Mouse (Mus musculus): ENCODE measurements around the gene 2610028H24Rik.

GRCm38 (mm10) chr10:76496366-76496765 lies 47.5 kb downstream of the 2610028H24Rik start:
- TF ChIP-seq CTCF (conservative IDR thresholded peaks at IDR 0.05 in 1 of 2, IDR thresholded peaks at IDR 0.05 in 1 of 2; ENCODE audit: low read depth in 2 of 2, low read length in 2 of 2) (no peak), E2F4 (IDR thresholded peaks at IDR 0.05; ENCODE audit: insufficient replicate concordance, low read depth, low read length) (no peak), MAFK (IDR thresholded peaks at IDR 0.05; ENCODE audit: insufficient replicate concordance, low read length) (no peak), GABPA (IDR thresholded peaks at IDR 0.05; ENCODE audit: insufficient replicate concordance, low read depth, low read length) (no peak), POLR2A (IDR thresholded peaks at IDR 0.05; ENCODE audit: low read depth, low read length) (no peak), JUN (IDR thresholded peaks at IDR 0.05; ENCODE audit: insufficient read depth, low read depth, low read length) (no peak), KAT2A (IDR thresholded peaks at IDR 0.05; ENCODE audit: insufficient replicate concordance, low read length) (no peak), MAZ (IDR thresholded peaks at IDR 0.05; ENCODE audit: low read depth, low read length) (no peak), TBP (conservative IDR thresholded peaks at IDR 0.05; ENCODE audit: low read depth, low read length) (no peak), USF2 (conservative IDR thresholded peaks at IDR 0.05; ENCODE audit: low read depth, low read length) (no peak), SMC3 (IDR thresholded peaks at IDR 0.05; ENCODE audit: low read depth, low read length) (no peak)
